Mouse (Mus musculus): Measurements from ENCODE around the gene Id2. TPM values are rescaled to one million over a fixed set of nuclear protein-coding genes. Genes with fewer than 3 reads are reported as not detected.
A peak's percentile ranks its signal among the peaks of the same experiment; 100 is the strongest.

Gene Id2
- total RNA-seq (2014; rRNA removed) (239 and 261 TPM in 2 replicates), polyA plus RNA-seq (2015; fragmentation: Nextera tagmentation; extraction: Ambion mirVana) (515 and 851 TPM in 2 replicates)

- Histone ChIP-seq H3K4me1 (ENCODE audit: insufficient read depth) (peaks cover 29% of the 10 kb centered on the region), H3K9me3 (ENCODE audit: low read length) (no peaks in the 10 kb centered on the region), H3K4me3 (ENCODE audit: low read depth, low read length) (peak within 1 kb of the TSS; percentile 69), H3K36me3 (ENCODE audit: insufficient read depth) (no peaks in the 10 kb centered on the region), H3K27me3 (ENCODE audit: insufficient read depth, low read length) (no peaks in the 10 kb centered on the region), H3K9ac (peak within 1 kb of the TSS; percentile 72), H3K4me2 (ENCODE audit: low read depth) (peak within 1 kb of the TSS; percentile 95), H3K27ac (ENCODE audit: low read depth, low read length) (peak within 1 kb of the TSS; percentile 92)
- DNase-seq, result no peak
- WGBS, result 11% methylated on average over 1 of the region's 1 CpGs
- no peak for TF ChIP-seq CTCF (IDR thresholded peaks at IDR 0.05; ENCODE audit: low read depth)
- ATAC-seq, result no peak
These were observed at the start of gene Id2 for GRCm38 (mm10) chr12:25097052-25097209. Gene Id2 (minus strand): TSS chr12:25097140.

GRCm38 (mm10) chr12:25145344-25145698, 48.4 kb upstream of the Id2 start:
- Histone ChIP-seq H3K4me2 (ENCODE audit: low read depth) (no peak overlapping the region), H3K9ac (no peak overlapping the region), H3K9me3 (ENCODE audit: low read length) (no peaks in the 10 kb centered on the region), H3K27ac (ENCODE audit: low read depth, low read length) (no peak overlapping the region), H3K27me3 (ENCODE audit: insufficient read depth, low read length) (no peaks in the 10 kb centered on the region), H3K36me3 (ENCODE audit: insufficient read depth) (no peaks in the 10 kb centered on the region), H3K4me3 (ENCODE audit: low read depth, low read length) (no peak overlapping the region), H3K4me1 (ENCODE audit: insufficient read depth) (no peaks in the 10 kb centered on the region)
- ATAC-seq, result no peak
- TF ChIP-seq CTCF (IDR thresholded peaks at IDR 0.05; ENCODE audit: low read depth), result no peak
- DNase-seq, result no peak
- 62% methylated on average over 3 of the region's 3 CpGs for WGBS

GRCm38 (mm10) chr12:25144591-25145343, 47.8 kb upstream of the Id2 start:
- H3K4me1 ChIP-seq (ENCODE audit: insufficient read depth), result no peaks in the 10 kb centered on the region

DNA sequence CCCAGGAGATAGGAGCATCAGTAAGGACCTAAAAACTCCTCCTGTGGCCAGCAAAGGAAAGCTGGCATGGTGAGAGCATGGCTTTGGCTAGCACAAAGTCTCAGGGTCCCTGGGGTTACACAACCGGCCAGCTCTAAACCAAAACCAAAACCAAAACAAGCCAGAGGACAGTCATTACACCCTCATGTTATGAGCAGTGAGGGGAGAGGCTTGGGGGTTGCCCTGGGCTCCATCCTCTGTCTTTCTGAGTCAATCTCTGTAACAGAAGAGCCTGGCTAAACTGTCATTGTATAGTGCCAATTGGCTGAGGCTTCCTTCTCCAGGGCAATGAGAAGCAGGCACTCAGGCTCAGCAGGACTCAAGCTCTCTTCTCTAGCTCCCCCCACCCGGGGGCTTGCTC, 46.6 kb upstream of the Id2 start:
- no peaks in the 10 kb centered on the region for H3K36me3 ChIP-seq (ENCODE audit: insufficient read depth)
- H3K4me2 ChIP-seq (ENCODE audit: low read depth), result no peak overlapping the region
- H3K4me3 ChIP-seq (ENCODE audit: low read depth, low read length), result no peak overlapping the region
- no peaks in the 10 kb centered on the region for H3K9me3 ChIP-seq (ENCODE audit: low read length)
- DNase-seq, result no peak
- H3K4me1 ChIP-seq (ENCODE audit: insufficient read depth), result no peaks in the 10 kb centered on the region
- TF ChIP-seq CTCF (IDR thresholded peaks at IDR 0.05; ENCODE audit: low read depth), result no peak
- no peak for ATAC-seq
- H3K27ac ChIP-seq (ENCODE audit: low read depth, low read length), result no peak overlapping the region
- H3K27me3 ChIP-seq (ENCODE audit: insufficient read depth, low read length), result no peaks in the 10 kb centered on the region
- WGBS, result 63% methylated on average over 2 of the region's 2 CpGs
- H3K9ac ChIP-seq, result no peak overlapping the region

More at GRCm38 (mm10) chr12:25144591-25145343, 47.8 kb upstream of the Id2 start:
- Histone ChIP-seq H3K9ac (no peak overlapping the region), H3K9me3 (ENCODE audit: low read length) (no peaks in the 10 kb centered on the region), H3K4me3 (ENCODE audit: low read depth, low read length) (no peak overlapping the region), H3K36me3 (ENCODE audit: insufficient read depth) (no peaks in the 10 kb centered on the region), H3K27me3 (ENCODE audit: insufficient read depth, low read length) (no peaks in the 10 kb centered on the region), H3K27ac (ENCODE audit: low read depth, low read length) (no peak overlapping the region), H3K4me2 (ENCODE audit: low read depth) (no peak overlapping the region)
- no peak for TF ChIP-seq CTCF (IDR thresholded peaks at IDR 0.05; ENCODE audit: low read depth)
- DNase-seq (no peak), ATAC-seq (no peak)
- 91% methylated on average over 5 of the region's 5 CpGs for WGBS

- Histone ChIP-seq H3K36me3 (ENCODE audit: insufficient read depth) (no peaks in the 10 kb centered on the region), H3K27ac (ENCODE audit: low read depth, low read length) (no peak overlapping the region), H3K9ac (no peak overlapping the region), H3K4me2 (ENCODE audit: low read depth) (no peak overlapping the region), H3K4me3 (ENCODE audit: low read depth, low read length) (no peak overlapping the region), H3K9me3 (ENCODE audit: low read length) (no peaks in the 10 kb centered on the region), H3K4me1 (ENCODE audit: insufficient read depth) (no peaks in the 10 kb centered on the region), H3K27me3 (ENCODE audit: insufficient read depth, low read length) (no peaks in the 10 kb centered on the region)
- DNase-seq (no peak), ATAC-seq (no peak)
- 77% methylated on average over 7 of the region's 7 CpGs for WGBS
- no peak for TF ChIP-seq CTCF (IDR thresholded peaks at IDR 0.05; ENCODE audit: low read depth)
These were observed 45.3 kb upstream of the Id2 start for GRCm38 (mm10) chr12:25142251-25142650.

DNA sequence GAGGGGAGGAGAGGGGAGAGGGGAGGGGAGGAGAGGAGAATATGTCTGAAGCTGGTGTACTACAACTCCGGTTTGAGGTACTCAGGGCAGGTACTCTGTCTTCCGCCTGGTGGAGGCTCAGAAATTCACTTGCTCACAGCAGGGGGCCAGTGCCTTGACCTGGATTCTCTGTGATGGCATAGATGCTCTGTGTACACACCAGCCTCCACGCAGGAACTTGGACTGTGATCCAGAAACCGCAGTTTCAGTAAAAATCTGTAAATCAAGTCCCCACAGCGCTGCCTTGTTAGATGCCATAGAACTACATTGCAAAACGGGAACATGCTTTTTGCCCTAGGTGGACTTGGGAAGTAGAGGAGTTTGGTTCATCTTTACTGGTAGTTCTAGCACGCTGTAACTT, 44.4 kb upstream of the Id2 start:
- H3K27ac ChIP-seq (ENCODE audit: low read depth, low read length), result no peak overlapping the region
- no peaks in the 10 kb centered on the region for H3K27me3 ChIP-seq (ENCODE audit: insufficient read depth, low read length)
- ATAC-seq (no peak), DNase-seq (no peak)
- no peak overlapping the region for H3K4me3 ChIP-seq (ENCODE audit: low read depth, low read length)
- H3K9ac ChIP-seq, result no peak overlapping the region
- H3K4me2 ChIP-seq (ENCODE audit: low read depth), result no peak overlapping the region
- no peaks in the 10 kb centered on the region for H3K4me1 ChIP-seq (ENCODE audit: insufficient read depth)
- TF ChIP-seq CTCF (IDR thresholded peaks at IDR 0.05; ENCODE audit: low read depth), result no peak
- H3K36me3 ChIP-seq (ENCODE audit: insufficient read depth), result no peaks in the 10 kb centered on the region
- 71% methylated on average over 7 of the region's 7 CpGs for WGBS
- no peaks in the 10 kb centered on the region for H3K9me3 ChIP-seq (ENCODE audit: low read length)

GRCm38 (mm10) chr12:25140115-25140514, 43.2 kb upstream of the Id2 start:
- no peak for TF ChIP-seq CTCF (IDR thresholded peaks at IDR 0.05; ENCODE audit: low read depth)
- Histone ChIP-seq H3K9ac (no peak overlapping the region), H3K9me3 (ENCODE audit: low read length) (no peaks in the 10 kb centered on the region), H3K4me2 (ENCODE audit: low read depth) (no peak overlapping the region), H3K4me3 (ENCODE audit: low read depth, low read length) (no peak overlapping the region), H3K27me3 (ENCODE audit: insufficient read depth, low read length) (no peaks in the 10 kb centered on the region), H3K4me1 (ENCODE audit: insufficient read depth) (no peaks in the 10 kb centered on the region), H3K36me3 (ENCODE audit: insufficient read depth) (no peaks in the 10 kb centered on the region), H3K27ac (ENCODE audit: low read depth, low read length) (no peak overlapping the region)
- ATAC-seq (no peak), DNase-seq (no peak)
- WGBS, result 84% methylated on average over 6 of the region's 6 CpGs

Measured in forebrain, postnatal 0 days (tissue).